Mouse (Mus musculus): ENCODE results near the gene Gm28308.

DNA sequence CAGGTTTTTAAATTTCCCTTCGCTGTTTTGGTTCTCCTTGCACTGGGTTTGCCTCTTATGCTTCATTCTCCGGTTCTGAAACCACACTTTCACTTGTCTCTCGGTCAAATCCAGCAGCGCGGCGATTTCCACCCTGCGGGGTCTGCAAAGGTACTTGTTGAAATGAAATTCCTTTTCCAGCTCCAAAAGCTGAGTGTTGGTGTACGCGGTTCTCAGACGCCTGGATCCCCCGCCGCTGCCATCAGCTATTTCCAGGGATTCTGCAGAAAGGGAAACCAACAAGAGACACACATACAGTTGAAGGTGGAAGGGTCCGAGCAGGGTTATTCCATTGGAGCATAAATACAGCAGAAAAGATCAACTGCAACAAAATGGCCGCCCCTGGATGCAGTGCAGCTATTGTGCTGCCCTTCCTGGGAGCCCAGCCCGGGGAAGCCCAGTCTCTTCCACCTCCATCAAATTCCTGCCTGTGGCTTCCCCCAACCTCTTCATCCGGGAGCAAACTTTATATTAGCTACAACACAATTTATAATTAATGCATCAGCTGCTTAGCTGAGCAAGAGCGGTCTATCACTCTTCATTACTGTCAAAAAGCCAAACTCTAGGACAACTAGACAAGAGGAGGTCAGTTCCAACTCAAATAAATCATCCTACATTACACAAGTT lies 49.6 kb downstream of the Gm28308 start:
- no peak for TF ChIP-seq POLR2A (IDR thresholded peaks at IDR 0.05; ENCODE audit: low read depth, low read length)
- no peak for TF ChIP-seq CTCF (conservative IDR thresholded peaks at IDR 0.05 in 1 of 2, IDR thresholded peaks at IDR 0.05 in 1 of 2; ENCODE audit: low read depth in 2 of 2, low read length in 2 of 2)
- no peak for TF ChIP-seq E2F4 (IDR thresholded peaks at IDR 0.05; ENCODE audit: insufficient replicate concordance, low read depth, low read length)
- TF ChIP-seq BHLHE40 (IDR thresholded peaks at IDR 0.05; ENCODE audit: low read depth, low read length), result no peak
- TF ChIP-seq TCF12 (IDR thresholded peaks at IDR 0.05; ENCODE audit: low read depth, low read length), result no peak
- no peak for TF ChIP-seq ZKSCAN1 (IDR thresholded peaks at IDR 0.05; ENCODE audit: borderline replicate concordance, low read depth, low read length)
- TF ChIP-seq SIN3A (IDR thresholded peaks at IDR 0.05; ENCODE audit: low read length), result no peak
- no peak for TF ChIP-seq NRF1 (IDR thresholded peaks at IDR 0.05; ENCODE audit: low read depth, low read length)
- TF ChIP-seq USF1 (IDR thresholded peaks at IDR 0.05; ENCODE audit: low read depth, low read length), result no peak
- TF ChIP-seq MEF2A (IDR thresholded peaks at IDR 0.05; ENCODE audit: borderline replicate concordance, low read depth, low read length), result no peak
- TF ChIP-seq ETS1 (conservative IDR thresholded peaks at IDR 0.05; ENCODE audit: low read depth, low read length), result no peak
- no peak for TF ChIP-seq MAFK (IDR thresholded peaks at IDR 0.05; ENCODE audit: insufficient replicate concordance, low read length)
- no peak for TF ChIP-seq KAT2A (IDR thresholded peaks at IDR 0.05; ENCODE audit: insufficient replicate concordance, low read length)
- no peak for TF ChIP-seq CHD1 (IDR thresholded peaks at IDR 0.05; ENCODE audit: low read depth, low read length)
